Comparison of ENCODE assay signal across 8 mouse cellular contexts in genomic region chr7:137436901-137437300, GRCm38 (mm10). TPM values are rescaled to one million over a fixed set of nuclear protein-coding genes. Genes with fewer than 3 reads are reported as not detected.
DNase-seq lines count a peak whose midpoint lies in the region; ATAC-seq and TF ChIP-seq lines count a peak whose summit lies in the region.

No protein-coding gene starts in this region.

- WGBS in limb, embryonic 12.5 days: 74% methylated on average over 6 of the region's 6 CpGs
- WGBS in stomach, embryonic 15.5 days: 71% methylated on average over 6 of the region's 6 CpGs

- peak; percentile 32 for ATAC-seq in limb, embryonic 12.5 days (ENCODE audit: insufficient number of reproducible peaks, insufficient read depth, low FRiP score, low TSS enrichment, low read depth)
- no peak for ATAC-seq in stomach, embryonic 15.5 days (ENCODE audit: insufficient read depth, low FRiP score, low read depth)
- ATAC-seq in megakaryocyte progenitor cell, adult 5-6 weeks (replicated peaks; ENCODE audit: poor library complexity): no peak

- H3K27me3 ChIP-seq in testis, adult 2 months (ENCODE audit: control insufficient read depth, insufficient read depth, low read length): no peaks in the 10 kb centered on the region
- no peaks in the 10 kb centered on the region for H3K27me3 ChIP-seq in limb, embryonic 12.5 days
- no peaks in the 10 kb centered on the region for H3K27me3 ChIP-seq in stomach, embryonic 15.5 days (replicated peaks)

- DNase-seq in cerebellum, adult 9-11 months: peak; percentile 28
- DNase-seq in cerebellum, postnatal 4 days (ENCODE audit: low spot score in 2 of 2): no peak
- DNase-seq in testis, postnatal 14 days (ENCODE audit: low spot score): no peak
- DNase-seq in right cerebral cortex, postnatal 4 days: no peak

- H3K9ac ChIP-seq in limb, embryonic 12.5 days (replicated peaks): no peak overlapping the region
- H3K9ac ChIP-seq in stomach, embryonic 15.5 days: no peak overlapping the region

- no peak for TF ChIP-seq CTCF in testis, adult 2 months (IDR thresholded peaks at IDR 0.05; ENCODE audit: control insufficient read depth, insufficient read depth, insufficient replicate concordance, low read depth, low read length)

- peak overlapping the region; percentile 85 for H3K4me2 ChIP-seq in limb, embryonic 12.5 days
- peak overlapping the region; percentile 71 for H3K4me2 ChIP-seq in stomach, embryonic 15.5 days

- no peaks in the 10 kb centered on the region for H3K9me3 ChIP-seq in limb, embryonic 12.5 days
- H3K9me3 ChIP-seq in stomach, embryonic 15.5 days: no peaks in the 10 kb centered on the region

- peaks cover 9% of the 10 kb centered on the region for H3K4me1 ChIP-seq in testis, adult 2 months (ENCODE audit: control insufficient read depth, insufficient read depth, low read length)
- peaks cover 26% of the 10 kb centered on the region for H3K4me1 ChIP-seq in limb, embryonic 12.5 days (replicated peaks)
- H3K4me1 ChIP-seq in stomach, embryonic 15.5 days: peaks cover 12% of the 10 kb centered on the region; the same call in 1 of the 2 replicates

- TF ChIP-seq POLR2A in testis, adult 2 months (IDR thresholded peaks at IDR 0.05; ENCODE audit: control insufficient read depth, low read depth, low read length): no peak

- H3K36me3 ChIP-seq in testis, adult 2 months (ENCODE audit: control insufficient read depth, insufficient read depth, low read length): no peaks in the 10 kb centered on the region
- no peaks in the 10 kb centered on the region for H3K36me3 ChIP-seq in limb, embryonic 12.5 days
- H3K36me3 ChIP-seq in stomach, embryonic 15.5 days: no peaks in the 10 kb centered on the region

- H3K4me3 ChIP-seq in testis, adult 2 months (ENCODE audit: control insufficient read depth, low read depth, low read length): peak overlapping the region; percentile 98
- H3K4me3 ChIP-seq in limb, embryonic 12.5 days (replicated peaks): 0 out of 2 replicates have a peak overlapping the region, but pooled peaks have one; percentile 98
- peak overlapping the region; percentile 77; the same call in 1 of the 2 replicates for H3K4me3 ChIP-seq in stomach, embryonic 15.5 days (replicated peaks)

- H3K27ac ChIP-seq in testis, adult 2 months (ENCODE audit: control insufficient read depth, insufficient read depth, low read depth, low read length): no peak overlapping the region
- no peak overlapping the region for H3K27ac ChIP-seq in limb, embryonic 12.5 days
- no peak overlapping the region for H3K27ac ChIP-seq in stomach, embryonic 15.5 days

RNA-seq across cellular contexts. Expression of gene Glrx3, which starts 0.5 kb away (rescaled TPM):
- 378 and 425 TPM in 2 replicates for polyA plus RNA-seq in testis, adult 2 months (2012; rRNA removed)
- polyA plus RNA-seq in limb, embryonic 12.5 days (2016; fragmentation: Nextera tagmentation; extraction: Ambion mirVana): 253 and 265 TPM in 2 replicates
- polyA plus RNA-seq in stomach, embryonic 15.5 days (2015; fragmentation: Nextera tagmentation; extraction: Ambion mirVana): 196 and 223 TPM in 2 replicates
- 135 and 136 TPM in 2 replicates for total RNA-seq in megakaryocyte progenitor cell, adult 5-6 weeks (2015)
- 179 and 183 TPM in 2 replicates for total RNA-seq in megakaryocyte progenitor cell, adult 5-6 weeks (2017)

RNA-seq across cellular contexts. Expression of gene 9430038I01Rik, which starts 26.3 kb away (rescaled TPM):
- polyA plus RNA-seq in testis, adult 2 months (2012; rRNA removed): 1.6 and 2.6 TPM in 2 replicates
- polyA plus RNA-seq in limb, embryonic 12.5 days (2016; fragmentation: Nextera tagmentation; extraction: Ambion mirVana): 24.1 and 28.4 TPM in 2 replicates
- 23.2 and 26.1 TPM in 2 replicates for polyA plus RNA-seq in stomach, embryonic 15.5 days (2015; fragmentation: Nextera tagmentation; extraction: Ambion mirVana)
- total RNA-seq in megakaryocyte progenitor cell, adult 5-6 weeks (2015): 13.1 and 16.8 TPM in 2 replicates
- 11.8 and 16.3 TPM in 2 replicates for total RNA-seq in megakaryocyte progenitor cell, adult 5-6 weeks (2017)
